Mouse (Mus musculus) ovary, adult 18-20 months (tissue): ENCODE measurements around the gene Mrps18a.

Source experiments
- DNase-seq: peaks from one replicate; pipeline ENCODE4 v3.0.0; 2022; ENCODE audit warnings: low spot score, mixed read lengths

The Mrps18a gene

GRCm38 (mm10) chr17:46143578-46144423 lies 33.0 kb downstream of the Mrps18a start, which contains the start of gene Rsph9:
Gene Rsph9, minus strand, starts transcription at chr17:46144216.
- DNase-seq = peak; percentile 81

GRCm38 (mm10) chr17:46152847-46153782 lies 42.3 kb downstream of the Mrps18a start, which contains the start of gene Mad2l1bp:
Gene Mad2l1bp, minus strand, starts transcription at chr17:46153553.
- peak; percentile 85 for DNase-seq

- DNase-seq = no peak
Observed at GRCm38 (mm10) chr17:46154336-46154735, 43.5 kb downstream of the Mrps18a start.

GRCm38 (mm10) chr17:46156680-46157079 lies 45.9 kb downstream of the Mrps18a start:
- DNase-seq = no peak

DNA sequence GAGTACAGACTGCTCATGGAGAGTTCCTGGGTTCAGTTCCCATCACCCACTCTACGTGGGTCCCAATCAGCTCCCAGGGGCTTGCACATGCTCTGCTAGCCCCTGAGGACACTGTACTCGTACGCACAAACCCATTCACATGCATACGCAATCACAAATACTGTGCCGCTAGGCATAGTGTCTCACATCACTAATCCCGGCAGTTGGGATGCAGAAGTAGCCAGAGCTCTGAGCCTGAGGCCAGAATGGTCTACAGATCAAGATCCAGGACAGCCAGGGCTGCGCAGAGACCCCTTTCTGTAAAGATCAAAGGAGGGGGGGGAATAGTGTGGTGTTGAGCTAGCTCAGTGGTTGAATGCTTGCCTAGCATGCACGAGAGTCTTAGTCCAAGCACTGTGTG lies 46.3 kb downstream of the Mrps18a start:
- no peak for DNase-seq

- no peak for DNase-seq
Observed at GRCm38 (mm10) chr17:46159236-46159635, 48.5 kb downstream of the Mrps18a start.

DNA sequence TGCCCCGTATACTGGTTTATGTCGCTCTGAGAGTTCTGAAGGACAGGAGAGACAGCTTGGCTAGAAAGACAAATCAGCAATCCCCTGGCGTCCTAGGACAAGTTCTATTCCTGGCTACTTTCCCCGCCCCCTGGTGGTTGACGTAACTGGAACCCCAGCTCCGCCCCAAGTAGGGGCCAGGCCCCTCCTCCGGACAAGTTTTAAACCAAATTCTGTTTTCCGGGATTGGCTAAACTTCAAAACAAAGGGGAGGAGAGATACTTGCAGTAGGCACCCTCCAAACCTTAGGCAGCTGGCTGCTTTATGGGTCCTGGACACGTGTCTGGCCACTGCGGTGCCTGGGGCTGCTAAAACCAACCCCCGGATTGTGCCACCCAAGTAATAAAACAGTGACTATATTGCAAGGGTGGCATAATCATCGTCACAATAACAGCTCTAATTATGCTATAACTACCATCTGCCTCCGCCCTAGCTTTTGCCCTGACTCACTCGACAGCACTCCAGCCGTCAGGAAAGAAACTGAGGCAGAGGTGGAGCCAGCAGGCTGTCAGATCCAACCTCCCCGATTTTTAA lies 49.4 kb downstream of the Mrps18a start:
- DNase-seq = peak; percentile 89

DNA sequence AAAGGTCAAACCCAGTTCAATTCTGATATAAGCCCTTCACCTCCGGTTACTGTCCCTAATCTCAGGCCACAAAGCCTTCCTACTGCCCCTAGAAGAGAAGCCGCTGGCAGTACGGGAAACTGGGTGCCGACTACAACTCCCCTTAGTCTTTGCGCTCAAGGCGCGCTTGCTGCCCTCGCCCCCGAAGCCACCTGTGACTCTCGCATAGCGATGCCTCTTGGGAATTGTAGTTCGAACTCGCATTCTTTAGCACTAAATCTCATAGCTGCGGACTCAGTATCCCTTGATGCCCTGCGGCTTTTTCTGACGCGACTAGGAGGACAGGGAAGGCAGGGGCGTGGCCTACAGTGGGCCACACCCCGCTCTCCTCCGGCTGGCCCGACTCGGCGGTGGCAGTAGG lies 49.9 kb downstream of the Mrps18a start, which contains the start of gene Gtpbp2:
TSS of gene Gtpbp2 (plus strand) at position 347 of the 400 bp plus-strand sequence.
- peak; percentile 98 for DNase-seq

DNA sequence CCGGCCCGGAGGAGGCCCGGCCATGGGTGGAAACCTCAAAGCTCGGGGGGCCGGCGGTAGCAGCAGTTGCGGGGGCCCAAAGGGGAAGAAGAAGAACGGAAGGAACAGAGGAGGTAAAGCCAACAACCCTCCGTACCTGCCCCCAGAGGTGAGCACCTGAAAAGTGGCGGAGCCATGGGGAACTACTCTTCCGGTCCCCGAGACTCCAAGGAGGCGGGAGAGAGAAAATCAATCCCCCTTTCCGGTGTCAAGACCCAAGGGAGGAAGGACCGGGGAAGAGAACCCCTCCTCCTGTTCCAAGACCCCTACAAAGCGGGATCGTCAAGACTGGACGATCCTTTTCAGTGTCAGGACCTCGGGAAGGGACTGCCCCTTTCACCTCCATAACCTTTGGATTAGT lies 50.4 kb downstream of the Mrps18a start:
- DNase-seq = no peak

- DNase-seq = no peak
Observed at GRCm38 (mm10) chr17:46161710-46162109, 50.9 kb downstream of the Mrps18a start.

DNA sequence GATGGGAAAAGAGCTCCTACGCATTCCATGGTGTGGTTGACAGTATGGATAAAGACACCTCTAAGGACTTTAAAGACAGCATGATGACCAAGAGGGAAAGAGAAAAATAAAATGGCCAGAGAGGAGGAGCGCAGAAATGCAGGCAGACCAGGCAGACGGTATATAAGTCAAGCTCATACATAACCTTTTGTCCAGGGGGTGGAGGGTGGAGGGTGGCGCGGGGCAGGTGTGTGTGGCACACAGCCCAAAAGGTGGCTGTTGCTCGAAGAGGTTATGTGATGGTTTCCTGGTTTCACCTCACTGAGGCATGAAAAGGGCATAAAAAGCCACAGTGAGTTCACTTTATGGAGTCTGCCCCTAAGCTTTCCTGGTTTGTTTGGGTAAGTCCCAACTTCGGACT lies 51.8 kb downstream of the Mrps18a start:
- no peak for DNase-seq

DNA sequence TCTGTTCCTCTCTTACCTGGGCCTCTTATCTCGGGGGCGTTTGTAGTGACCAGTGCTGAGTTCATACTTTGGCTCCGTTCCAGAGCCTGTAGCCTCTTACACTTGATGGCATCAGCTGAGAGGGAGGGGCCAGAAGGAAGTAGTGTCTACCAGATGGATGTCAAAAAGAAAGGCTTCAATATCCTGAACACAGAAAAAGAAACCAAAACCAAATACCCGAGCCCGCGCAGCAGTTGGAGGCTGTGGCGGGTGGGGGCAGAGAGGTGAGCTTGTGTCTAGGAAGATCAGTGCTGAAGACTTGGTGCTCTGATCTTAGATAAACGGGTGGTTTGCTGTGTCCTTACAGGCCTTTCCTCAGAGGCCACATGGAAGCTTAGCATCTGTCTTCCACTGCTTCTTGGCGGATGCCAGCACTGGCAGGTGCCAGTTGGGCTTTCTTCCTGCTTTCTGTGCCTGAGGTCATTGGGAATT lies 52.2 kb downstream of the Mrps18a start:
- DNase-seq = no peak

DNA sequence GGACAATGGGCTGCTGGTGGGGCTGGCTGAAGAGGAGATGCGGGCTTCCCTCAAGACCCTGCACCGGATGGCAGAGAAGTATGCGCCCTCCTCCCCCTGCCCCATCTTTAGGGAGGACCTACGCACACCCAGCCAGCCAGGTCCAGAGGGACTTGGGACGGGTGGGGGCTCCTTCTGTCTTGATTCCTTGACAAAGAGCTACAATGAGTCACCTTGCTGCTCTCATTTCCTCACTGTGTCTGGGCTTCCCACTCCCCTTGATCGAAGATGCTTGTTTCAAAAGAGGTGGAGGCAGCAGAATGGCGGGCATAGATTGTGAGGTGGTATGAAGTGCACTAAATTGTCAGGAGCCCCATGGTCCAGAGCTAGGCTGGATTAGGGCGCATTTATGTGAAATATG lies 53.5 kb downstream of the Mrps18a start:
- no peak for DNase-seq

DNA sequence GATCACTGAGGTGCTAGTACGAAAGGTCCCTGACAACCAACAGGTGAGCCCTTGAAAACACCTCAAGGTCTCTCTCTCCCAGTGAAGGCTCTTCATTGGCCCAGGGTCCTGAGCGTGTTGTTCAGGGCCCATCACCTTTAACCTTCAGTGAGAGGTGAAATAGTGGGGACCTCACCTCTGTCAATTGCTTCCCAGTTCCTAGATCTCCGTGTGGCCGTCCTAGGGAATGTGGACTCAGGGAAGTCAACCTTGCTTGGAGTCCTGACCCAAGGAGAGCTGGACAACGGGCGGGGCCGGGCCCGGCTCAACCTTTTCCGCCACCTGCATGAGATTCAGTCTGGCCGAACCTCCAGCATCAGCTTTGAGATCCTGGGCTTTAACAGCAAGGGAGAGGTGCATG lies 54.0 kb downstream of the Mrps18a start:
- no peak for DNase-seq

GRCm38 (mm10) chr17:46165460-46165859 lies 54.7 kb downstream of the Mrps18a start:
- DNase-seq = no peak

DNA sequence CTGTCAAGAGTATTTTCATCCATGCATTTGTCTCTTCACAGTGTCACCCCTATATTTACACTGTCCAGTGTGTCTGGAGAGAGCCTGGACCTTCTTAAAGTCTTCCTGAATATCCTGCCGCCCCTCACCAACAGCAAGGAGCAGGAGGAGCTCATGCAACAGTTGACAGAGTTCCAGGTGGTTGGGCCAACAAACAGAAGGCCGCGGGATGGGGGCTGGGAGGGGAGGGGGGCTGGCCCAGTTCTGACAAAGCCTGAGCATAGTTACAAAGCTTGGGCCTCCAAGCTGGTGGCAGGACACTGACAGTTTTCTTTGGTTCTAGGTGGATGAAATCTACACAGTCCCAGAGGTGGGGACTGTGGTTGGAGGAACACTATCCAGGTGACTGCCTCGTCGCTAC lies 55.5 kb downstream of the Mrps18a start:
- no peak for DNase-seq

DNA sequence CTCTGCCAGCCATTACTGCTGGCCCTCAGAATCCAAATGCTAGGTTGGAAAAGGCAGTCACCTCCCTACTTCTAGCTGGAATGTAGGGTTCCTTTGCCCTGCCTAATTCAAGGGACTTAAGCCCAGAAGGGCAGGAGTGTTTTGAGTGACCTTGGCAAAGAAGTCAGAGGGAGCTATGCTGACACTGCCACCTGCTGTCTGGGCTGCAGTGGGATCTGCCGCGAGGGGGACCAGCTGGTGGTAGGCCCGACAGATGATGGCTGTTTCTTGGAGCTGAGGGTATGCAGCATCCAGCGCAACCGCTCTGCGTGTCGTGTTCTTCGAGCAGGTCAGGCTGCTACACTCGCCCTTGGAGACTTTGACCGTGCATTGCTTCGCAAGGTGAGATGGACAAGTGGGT lies 56.2 kb downstream of the Mrps18a start:
- no peak for DNase-seq

DNA sequence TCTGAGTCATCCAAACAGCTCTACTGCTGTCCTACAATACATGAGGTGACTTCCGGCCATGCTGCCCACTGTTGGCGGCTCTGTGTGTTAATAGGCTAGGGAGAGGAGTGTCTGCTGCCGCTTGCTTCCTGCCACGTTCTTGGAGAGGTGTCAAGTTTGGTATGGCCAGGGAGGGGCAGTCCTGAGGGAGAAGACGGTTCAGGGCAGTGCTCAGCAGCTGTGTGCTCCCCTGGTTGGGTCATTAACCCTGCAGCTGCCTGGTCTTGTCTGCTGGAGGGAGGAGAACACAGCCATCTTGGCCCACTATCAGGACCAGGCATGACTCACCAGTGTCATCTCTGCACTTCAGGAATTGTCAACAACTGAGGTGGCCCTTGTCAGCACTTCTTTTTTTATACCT lies 57.5 kb downstream of the Mrps18a start:
- no peak for DNase-seq

DNA sequence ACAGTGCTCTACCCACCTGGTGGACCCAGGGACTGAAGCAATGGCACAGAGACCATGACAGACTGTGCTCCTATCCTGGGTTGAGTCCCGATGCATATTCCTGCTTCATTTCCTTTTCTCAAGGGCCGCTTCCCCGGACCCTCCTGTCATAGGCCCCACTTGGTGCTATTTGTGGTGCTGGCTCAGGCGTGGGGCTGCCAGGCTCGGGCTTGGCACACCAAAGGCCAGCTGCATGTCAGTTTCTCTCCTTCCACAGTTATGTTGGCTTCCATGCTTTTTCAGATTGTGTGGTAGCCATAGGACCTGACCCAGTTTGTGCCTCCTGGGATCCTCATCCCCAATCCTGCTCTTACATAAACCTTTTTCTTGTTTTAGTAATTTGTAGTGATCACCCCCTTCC lies 58.0 kb downstream of the Mrps18a start:
- no peak for DNase-seq

DNA sequence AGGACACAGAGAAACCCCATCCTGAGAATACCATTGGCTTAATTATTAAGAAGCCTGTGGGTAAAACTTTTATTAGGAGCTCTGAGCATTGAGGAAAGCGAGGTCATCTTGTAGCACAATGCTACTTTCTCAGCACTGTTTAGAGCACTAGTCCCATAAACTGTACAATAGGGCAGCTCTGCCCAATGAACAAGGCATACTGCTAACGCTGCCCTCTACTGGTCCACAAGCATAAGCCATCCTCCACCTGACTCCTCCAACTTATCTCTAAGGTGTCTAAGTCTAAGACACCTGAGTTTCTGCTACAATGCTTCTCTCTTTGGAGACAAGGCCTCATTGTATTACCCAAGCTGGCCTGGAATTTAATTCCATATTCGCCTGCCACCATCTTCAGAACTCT lies 59.8 kb downstream of the Mrps18a start:
- DNase-seq = no peak
